Mouse (Mus musculus) embryonic stem cell, embryonic (primary cell): Measurements from ENCODE around the gene Tmprss2.

Experiments used
- CTCF ChIA-PET, 4 experiments: fragments of 300-600 bp in 2 of 4; fragments of 350-600 bp in 2 of 4; sonication (Branson Sonifier 250); formaldehyde crosslinking; loops; one replicate each; lab custom pipeline; 2022; ENCODE audit warnings: inconsistent platforms in 2 of 4; lab: Charles Lee
- POLR2A ChIA-PET, 4 experiments: fragments of 300-600 bp in 2 of 4; fragments of 350-600 bp in 2 of 4; sonication (Branson Sonifier 250); formaldehyde crosslinking; loops; one replicate each; lab custom pipeline; 2022; ENCODE audit warnings: antibody characterized with exemption in 4 of 4, inconsistent platforms in 1 of 4; lab: Charles Lee

Gene Tmprss2

GRCm38 (mm10) chr16:97516341-97516740 is 94.7 kb downstream of the Tmprss2 start:
- CTCF ChIA-PET, result interaction anchor here (0.7 to 3.0 kb wide), 15 partner anchors 11 to 620 kb away, joined by 3 to 29 read pairs (median 5); no protein-coding TSS in a partner anchor
- POLR2A ChIA-PET, result interaction anchor here in 2 of 4 experiments (0.6 to 0.7 kb wide), 2 partner anchors 203 to 1355 kb away, joined by 3 read pairs; no protein-coding TSS in a partner anchor
